Mouse (Mus musculus) heart, adult 2 months (tissue): Measurements from ENCODE around the gene Ncmap.

Source experiments
- CTCF ChIP-seq: fragments of 200-600 bp; IDR thresholded peaks from 2 replicates; pipeline ENCODE4 v1.8.1; 2022; ENCODE audit warnings: antibody characterized with exemption, mild to moderate bottlenecking, moderate library complexity
- POLR2A ChIP-seq: fragments of 200-500 bp; IDR thresholded peaks from 2 replicates; pipeline ENCODE4 v1.6.1; 2011; ENCODE audit warnings: mild to moderate bottlenecking, low read depth, low read length, control low read depth; ENCODE audit not compliant: insufficient read depth

DNA sequence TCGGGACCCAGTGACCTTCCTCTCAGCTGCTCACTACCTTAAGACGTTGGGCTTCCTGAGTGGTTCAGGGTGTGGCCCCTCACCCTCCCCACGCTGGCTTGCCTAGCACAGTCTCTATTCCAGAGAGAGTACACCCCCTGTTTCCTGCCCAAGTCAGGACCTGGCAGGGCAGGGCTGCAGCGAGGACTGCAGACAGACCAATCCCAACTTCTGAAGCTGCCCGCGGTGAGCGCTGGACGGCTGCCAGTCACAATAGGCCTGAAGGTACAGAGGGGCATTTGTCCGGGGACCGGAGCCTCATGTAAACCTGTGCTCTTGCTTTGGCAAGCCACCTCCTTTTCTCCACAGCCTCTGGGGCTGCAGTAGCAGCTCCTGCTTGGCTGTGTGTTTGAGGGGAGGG lies 12.4 kb downstream of the Ncmap start:
- TF ChIP-seq POLR2A (no peak), CTCF (no peak)
